Mouse (Mus musculus) right cerebral cortex, postnatal 36 days (tissue): Measurements from ENCODE around the gene Drc1.

ENCODE experiments used
- DNase-seq, 2 experiments: peaks; one replicate each; pipeline ENCODE4 v3.0.0; 2022; ENCODE audit warnings: low spot score in 2 of 2, mixed read lengths in 1 of 2

Drc1 gene

GRCm38 (mm10) chr5:30415876-30416275, 134.7 kb downstream of the Drc1 start:
- no peak for DNase-seq
